Mouse (Mus musculus): ENCODE measurements at regions not wholly inside any gene's neighbourhood (a gene's known extent, or its start where the extent isn't known, plus 50 kb on each side); places are given as distances from the start of the nearest gene placed in this dataset.

- no peak for DNase-seq (ENCODE audit: extremely low spot score, low spot score)
Measured at GRCm38 (mm10) chr1:40907813-40908212, 102.4 kb downstream of the Tmem182 start.

- no peak for DNase-seq (ENCODE audit: extremely low spot score, low spot score)
Measured at GRCm38 (mm10) chr1:40913591-40913990, 108.2 kb downstream of the Tmem182 start.

- no peak for DNase-seq (ENCODE audit: extremely low spot score, low spot score)
Measured at GRCm38 (mm10) chr1:40924271-40924670, 118.9 kb downstream of the Tmem182 start.

GRCm38 (mm10) chr1:40924780-40925179 is 119.4 kb downstream of the Tmem182 start:
- DNase-seq (ENCODE audit: extremely low spot score, low spot score) = no peak

- no peak for DNase-seq (ENCODE audit: extremely low spot score, low spot score)
Measured at GRCm38 (mm10) chr1:40931374-40931773, 126.0 kb downstream of the Tmem182 start.

- DNase-seq (ENCODE audit: extremely low spot score, low spot score) = no peak
Measured at GRCm38 (mm10) chr1:40936729-40937128, 131.3 kb downstream of the Tmem182 start.

- DNase-seq (ENCODE audit: extremely low spot score, low spot score) = no peak
Measured at GRCm38 (mm10) chr1:40942751-40943150, 137.3 kb downstream of the Tmem182 start.

- DNase-seq (ENCODE audit: extremely low spot score, low spot score) = no peak
Measured at GRCm38 (mm10) chr1:40943165-40943564, 137.8 kb downstream of the Tmem182 start.

- DNase-seq (ENCODE audit: extremely low spot score, low spot score) = no peak
Measured at GRCm38 (mm10) chr1:40950641-40951040, 145.2 kb downstream of the Tmem182 start.

- DNase-seq (ENCODE audit: extremely low spot score, low spot score) = no peak
Measured at GRCm38 (mm10) chr1:40954720-40955163, 149.3 kb downstream of the Tmem182 start.

- DNase-seq (ENCODE audit: extremely low spot score, low spot score) = no peak
Measured at GRCm38 (mm10) chr1:40967768-40968504, 162.5 kb downstream of the Tmem182 start.

- DNase-seq (ENCODE audit: extremely low spot score, low spot score) = no peak
Measured at GRCm38 (mm10) chr1:40983762-40984161, 178.4 kb downstream of the Tmem182 start.

- no peak for DNase-seq (ENCODE audit: extremely low spot score, low spot score)
Measured at GRCm38 (mm10) chr1:40993327-40993726, 187.9 kb downstream of the Tmem182 start.

- peak; percentile 26 for DNase-seq (ENCODE audit: extremely low spot score, low spot score)
Measured at GRCm38 (mm10) chr1:41001154-41001949, 196.0 kb downstream of the Tmem182 start.

GRCm38 (mm10) chr1:41002006-41002405 is 196.6 kb downstream of the Tmem182 start:
- no peak for DNase-seq (ENCODE audit: extremely low spot score, low spot score)

- no peak for DNase-seq (ENCODE audit: extremely low spot score, low spot score)
Measured at GRCm38 (mm10) chr1:41026943-41027342, 221.5 kb downstream of the Tmem182 start.

- no peak for DNase-seq (ENCODE audit: extremely low spot score, low spot score)
Measured at GRCm38 (mm10) chr1:41027540-41027978, 222.2 kb downstream of the Tmem182 start.

GRCm38 (mm10) chr1:41028021-41028420 is 222.6 kb downstream of the Tmem182 start:
- DNase-seq (ENCODE audit: extremely low spot score, low spot score) = no peak

- no peak for DNase-seq (ENCODE audit: extremely low spot score, low spot score)
Measured at GRCm38 (mm10) chr1:41035085-41035880, 229.9 kb downstream of the Tmem182 start.

- no peak for DNase-seq (ENCODE audit: extremely low spot score, low spot score)
Measured at GRCm38 (mm10) chr1:41036940-41037339, 231.5 kb downstream of the Tmem182 start.

GRCm38 (mm10) chr1:41054426-41054955 is 249.1 kb downstream of the Tmem182 start:
- no peak for DNase-seq (ENCODE audit: extremely low spot score, low spot score)
